Mouse (Mus musculus) cerebellum, adult 9-11 months (tissue): ENCODE measurements around the gene Fgfr2.

Experiments used
- DNase-seq: peaks from one replicate; pipeline ENCODE4 v3.0.0; 2022

Gene Fgfr2

DNA sequence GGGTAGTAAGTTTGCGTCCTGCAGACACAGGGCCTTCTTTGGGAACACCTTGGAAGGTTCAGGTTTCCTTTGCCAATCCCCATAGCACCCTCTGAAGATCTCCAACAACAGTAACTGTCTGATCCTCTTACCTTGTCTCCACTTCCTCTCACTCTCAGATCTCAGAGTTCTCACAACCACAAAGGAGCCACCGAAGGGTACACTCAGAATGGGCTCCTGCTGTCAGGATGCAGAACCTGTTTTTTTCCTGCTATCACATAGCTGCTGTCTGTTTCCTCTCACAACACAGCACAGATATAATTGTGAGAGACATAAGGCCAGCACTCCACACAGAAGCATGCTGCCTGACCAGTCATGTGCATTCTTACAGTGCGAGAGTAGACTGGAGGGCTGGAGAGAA is 2086.8 kb downstream of the Fgfr2 start:
- DNase-seq, result no peak

DNA sequence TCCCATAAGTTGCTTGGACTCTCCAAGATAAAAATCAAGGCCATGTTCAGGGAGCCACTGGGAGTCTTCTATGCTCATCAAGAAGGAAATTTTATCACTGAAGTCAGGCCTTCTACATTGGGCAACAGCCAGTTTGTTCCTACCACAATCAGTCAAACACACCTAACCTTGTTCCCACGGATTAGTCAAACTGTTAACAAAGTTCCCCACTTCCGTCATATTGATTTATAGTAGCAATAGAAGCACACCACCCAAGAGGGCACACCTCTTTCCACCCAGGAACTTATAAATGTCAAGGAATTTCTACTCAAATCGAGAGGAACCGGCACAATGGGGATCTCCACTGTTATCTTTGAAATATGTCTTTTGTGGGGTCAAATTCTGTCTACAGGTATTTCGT is 2091.4 kb downstream of the Fgfr2 start, which contains the start of gene Dmbt1:
Gene Dmbt1, plus strand, starts transcription at position 299 of the 400 bp plus-strand sequence.
- DNase-seq, result no peak

- no peak for DNase-seq
Measured at GRCm38 (mm10) chr7:131027557-131027956, 2095.6 kb downstream of the Fgfr2 start.

DNA sequence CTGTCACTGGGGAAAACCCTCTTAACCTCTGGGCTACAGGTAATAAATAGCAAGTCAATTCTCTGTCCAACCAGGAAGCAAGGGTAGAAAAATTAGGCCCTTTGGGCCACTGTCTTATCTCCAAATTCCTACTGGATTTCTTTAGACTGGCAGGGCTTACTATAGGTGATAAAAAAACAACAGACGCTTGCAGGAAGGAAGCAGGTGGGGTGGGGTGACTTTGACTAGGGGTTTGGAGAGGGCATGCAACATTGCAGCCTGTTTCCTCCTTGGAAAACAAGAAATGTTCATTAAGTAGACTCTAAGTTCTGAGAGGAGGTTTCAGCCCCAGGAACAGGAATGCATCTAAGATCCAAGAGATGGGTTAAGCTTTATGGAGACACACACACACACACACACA is 2098.3 kb downstream of the Fgfr2 start:
- no peak for DNase-seq

DNA sequence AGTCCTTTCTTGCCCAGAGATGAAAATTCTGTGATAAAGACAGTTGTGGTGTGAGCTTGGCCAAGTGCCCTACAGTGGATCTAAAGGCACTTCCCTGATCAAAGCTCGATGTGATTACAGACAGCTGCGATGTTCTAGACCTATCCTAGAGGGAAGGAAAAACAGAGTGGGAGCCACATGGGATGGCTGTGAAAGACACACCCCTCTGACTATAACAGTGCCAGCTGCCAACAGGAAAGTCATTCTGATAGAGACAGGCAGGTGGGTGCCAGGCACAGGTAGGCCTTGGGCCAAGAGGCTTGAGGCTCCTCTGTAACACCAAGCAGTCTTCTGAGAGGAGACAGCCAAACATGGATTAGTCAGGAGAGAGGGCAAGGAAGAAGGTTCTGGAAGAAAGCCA is 2104.0 kb downstream of the Fgfr2 start:
- no peak for DNase-seq

DNA sequence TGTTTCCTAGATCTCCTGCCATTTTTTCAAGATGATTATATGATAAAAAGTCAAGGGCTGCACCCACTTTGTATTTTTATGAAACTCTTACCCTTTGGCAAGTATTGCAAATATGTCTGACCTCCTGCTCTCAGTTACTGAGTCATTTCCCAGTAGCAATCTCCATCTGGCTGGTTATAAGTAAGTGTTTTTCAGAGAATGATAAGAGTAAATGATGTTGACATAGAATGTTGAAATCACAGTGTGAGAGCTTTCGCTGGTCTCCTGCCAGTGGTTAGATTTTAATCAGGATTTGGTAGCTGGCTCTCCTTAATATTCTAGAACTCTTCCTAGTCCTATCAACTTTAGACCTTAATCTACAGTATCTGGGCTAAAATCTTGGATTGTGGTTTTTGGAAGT is 2111.2 kb downstream of the Fgfr2 start:
- DNase-seq, result no peak

DNA sequence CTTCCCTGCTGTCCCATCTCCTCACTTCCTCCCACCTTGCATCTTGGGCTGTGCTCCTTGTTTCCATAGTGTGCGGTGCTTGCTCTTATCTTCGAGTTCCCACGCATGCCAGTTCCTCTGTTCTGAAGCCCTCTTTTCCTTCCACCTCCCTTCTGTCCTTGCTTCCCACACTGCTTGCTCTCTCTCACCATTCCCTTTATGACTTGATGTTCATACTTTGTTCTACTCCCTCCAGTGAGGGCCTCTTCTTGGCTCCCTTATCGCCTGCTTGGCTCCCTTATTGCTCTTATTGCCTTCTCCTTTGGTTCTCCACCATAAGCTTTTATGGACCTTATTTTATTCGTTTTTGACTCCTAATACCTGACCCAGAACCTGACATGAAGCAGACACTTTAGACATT is 2114.0 kb downstream of the Fgfr2 start:
- DNase-seq, result no peak

DNA sequence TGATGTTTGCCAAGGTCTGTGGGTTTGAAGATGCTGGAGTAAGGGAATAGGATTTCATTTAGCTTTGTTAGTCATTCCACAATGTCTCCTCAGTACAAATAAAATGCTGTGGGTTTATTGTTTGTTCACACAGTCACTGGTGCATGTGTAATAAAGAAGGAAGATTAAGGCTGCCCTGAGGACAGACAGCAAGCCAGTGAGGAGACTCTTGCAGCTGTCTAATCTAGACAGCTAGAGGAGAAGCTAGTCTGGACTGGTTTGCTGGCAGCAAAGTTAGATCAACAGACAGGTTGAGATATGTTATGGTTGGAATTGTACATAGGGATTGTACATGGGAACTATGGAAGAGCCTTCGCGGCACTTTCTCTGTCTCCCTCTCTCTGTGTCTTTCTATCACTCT is 2115.9 kb downstream of the Fgfr2 start:
- no peak for DNase-seq

GRCm38 (mm10) chr7:131004071-131004470 is 2119.1 kb downstream of the Fgfr2 start:
- DNase-seq, result no peak

- no peak for DNase-seq
Measured at GRCm38 (mm10) chr7:131001976-131002726, 2121.0 kb downstream of the Fgfr2 start.

DNA sequence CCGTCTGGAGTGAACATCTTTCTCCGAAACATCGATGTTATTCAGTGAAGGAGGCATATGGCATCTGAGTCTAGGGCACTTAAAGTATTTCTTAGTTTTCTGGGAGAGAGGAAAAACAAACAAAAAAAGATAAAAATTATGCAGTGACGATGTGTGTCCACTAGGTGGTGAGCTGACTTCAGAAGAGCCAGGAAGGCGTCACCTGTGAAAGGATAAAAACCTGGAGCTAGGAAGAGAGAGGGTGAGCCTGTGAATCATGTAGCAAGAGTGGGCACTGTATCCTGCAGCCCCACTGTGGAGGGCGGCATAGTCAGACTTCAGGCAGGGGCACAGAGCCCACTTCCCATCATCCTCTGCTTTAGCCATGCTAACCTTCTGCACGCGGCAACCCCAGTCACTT is 2129.2 kb downstream of the Fgfr2 start:
- no peak for DNase-seq

GRCm38 (mm10) chr7:130991174-130991789 is 2131.9 kb downstream of the Fgfr2 start:
- DNase-seq, result no peak

DNA sequence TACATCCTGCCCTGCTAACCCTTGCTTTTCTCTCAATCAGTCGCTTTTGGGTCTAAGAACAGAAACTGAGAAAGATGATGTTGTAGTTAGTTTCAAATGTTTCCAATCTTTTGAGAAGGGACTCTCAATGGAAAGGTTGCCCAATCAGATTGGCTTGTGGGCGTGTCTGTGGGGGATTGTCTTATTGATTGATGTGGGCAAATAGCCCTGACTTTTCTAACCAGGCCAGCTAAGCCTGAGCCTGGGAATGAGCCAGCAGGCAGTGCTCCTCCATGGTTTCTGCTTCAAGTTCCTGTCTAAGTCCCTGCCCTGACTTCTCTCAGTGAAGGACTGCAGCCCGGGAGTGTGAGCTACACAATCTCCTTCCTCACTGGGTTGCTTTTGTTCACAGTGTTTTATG is 2133.8 kb downstream of the Fgfr2 start:
- no peak for DNase-seq

DNA sequence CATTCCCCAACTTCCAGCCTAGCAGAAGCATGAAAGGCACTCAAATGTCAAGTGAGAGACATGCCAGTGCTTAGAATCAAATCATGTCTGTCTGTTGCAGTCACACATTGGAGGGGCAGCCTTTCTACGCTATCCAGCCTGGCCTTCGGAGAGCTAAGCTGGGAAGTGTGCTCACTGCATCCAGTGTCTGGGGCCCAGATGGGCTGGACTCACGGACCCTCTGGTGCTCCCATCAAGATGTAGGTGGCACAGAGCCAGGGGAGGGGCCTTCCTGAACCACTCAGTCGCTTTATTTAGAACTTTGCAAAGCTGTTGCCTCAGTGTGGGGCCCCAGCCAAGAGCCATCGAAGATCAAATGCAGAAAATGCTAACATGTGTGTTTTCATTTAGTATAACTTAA is 2135.0 kb downstream of the Fgfr2 start:
- no peak for DNase-seq

DNA sequence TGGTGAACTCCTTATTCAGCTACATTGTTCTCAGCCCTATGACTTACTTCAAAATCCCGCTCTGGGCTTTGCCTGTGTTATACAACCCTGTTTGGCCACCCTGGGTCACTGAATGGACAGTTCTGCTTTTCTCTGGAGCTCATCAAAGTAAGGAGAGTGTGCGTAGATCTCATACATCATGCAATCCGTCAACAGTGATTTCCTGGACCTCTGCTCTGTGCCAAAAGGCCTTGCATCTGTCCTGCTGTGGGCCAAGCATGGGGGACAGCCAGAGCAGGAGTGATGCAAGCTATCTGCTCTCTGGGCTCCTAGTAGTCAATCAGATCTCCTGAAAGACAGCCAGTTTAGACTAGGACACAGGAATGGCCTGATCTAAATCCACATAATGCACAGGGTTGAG is 2137.4 kb downstream of the Fgfr2 start:
- DNase-seq, result no peak

- DNase-seq, result no peak
Measured at GRCm38 (mm10) chr7:130985193-130985592, 2138.0 kb downstream of the Fgfr2 start.

DNA sequence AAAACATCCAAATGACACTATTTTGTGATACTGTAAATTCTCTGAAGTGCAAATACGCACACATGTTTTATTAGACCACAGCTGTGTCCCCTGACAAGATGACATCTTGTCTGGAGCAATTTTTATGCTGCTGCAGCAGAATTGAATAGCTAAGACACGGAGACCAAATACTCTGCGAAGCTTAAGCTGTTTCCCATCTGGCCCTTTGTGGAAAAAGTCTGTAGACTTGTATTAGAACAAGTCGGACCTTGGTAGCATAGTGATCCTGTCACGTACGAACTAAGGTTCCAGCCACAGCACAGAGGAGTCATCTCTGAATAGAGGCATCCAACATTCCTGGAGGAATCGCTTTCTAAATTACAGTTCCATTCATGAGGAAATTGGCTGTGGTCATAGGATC is 2138.9 kb downstream of the Fgfr2 start:
- DNase-seq, result no peak

GRCm38 (mm10) chr7:130982881-130983280 is 2140.3 kb downstream of the Fgfr2 start:
- DNase-seq, result no peak

- DNase-seq, result no peak
Measured at GRCm38 (mm10) chr7:130982371-130982770, 2140.8 kb downstream of the Fgfr2 start.

DNA sequence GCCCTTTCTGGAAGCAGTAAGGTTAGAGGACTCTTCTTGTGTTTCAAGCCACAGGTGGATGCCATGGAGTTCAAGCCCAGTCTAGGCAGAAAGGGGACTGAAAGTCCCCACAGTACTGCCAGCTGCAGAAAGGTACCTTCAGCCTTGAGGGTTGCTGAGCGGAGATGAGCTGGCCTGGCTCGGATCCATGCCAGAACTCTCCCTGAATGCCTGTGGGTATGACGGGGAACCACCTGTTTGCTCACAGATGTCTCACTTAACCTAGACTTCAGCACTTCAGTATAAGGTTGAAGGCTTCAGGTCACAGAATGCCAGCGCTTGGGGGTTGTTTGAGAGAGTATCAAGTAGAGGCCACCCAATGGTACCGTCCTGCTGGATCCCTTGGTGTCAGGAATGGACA is 2143.0 kb downstream of the Fgfr2 start:
- DNase-seq, result no peak

DNA sequence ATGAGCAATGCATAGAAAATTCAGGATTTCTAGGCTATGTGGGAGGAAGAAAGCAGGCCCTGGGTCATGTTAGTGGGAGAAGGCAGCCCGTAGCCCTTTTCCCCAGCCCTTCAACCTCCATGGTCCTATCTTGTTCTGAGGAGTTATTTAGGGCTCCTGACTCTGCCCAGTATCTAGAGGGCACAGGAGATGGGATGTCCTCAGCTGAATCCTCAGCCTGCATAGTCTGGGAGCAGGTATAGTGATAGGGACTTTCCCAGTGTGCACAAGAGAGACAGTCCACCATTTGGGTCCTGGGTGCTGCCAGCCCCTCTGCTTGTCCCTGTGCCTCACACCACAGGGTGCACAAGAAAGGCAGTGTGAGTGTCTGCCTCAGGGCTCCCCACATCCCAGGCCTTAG is 2144.6 kb downstream of the Fgfr2 start:
- DNase-seq, result no peak

- DNase-seq, result peak; percentile 87
Measured at GRCm38 (mm10) chr7:130977794-130978521, 2145.2 kb downstream of the Fgfr2 start.

- no peak for DNase-seq
Measured at GRCm38 (mm10) chr7:130976305-130976935, 2146.7 kb downstream of the Fgfr2 start.

DNA sequence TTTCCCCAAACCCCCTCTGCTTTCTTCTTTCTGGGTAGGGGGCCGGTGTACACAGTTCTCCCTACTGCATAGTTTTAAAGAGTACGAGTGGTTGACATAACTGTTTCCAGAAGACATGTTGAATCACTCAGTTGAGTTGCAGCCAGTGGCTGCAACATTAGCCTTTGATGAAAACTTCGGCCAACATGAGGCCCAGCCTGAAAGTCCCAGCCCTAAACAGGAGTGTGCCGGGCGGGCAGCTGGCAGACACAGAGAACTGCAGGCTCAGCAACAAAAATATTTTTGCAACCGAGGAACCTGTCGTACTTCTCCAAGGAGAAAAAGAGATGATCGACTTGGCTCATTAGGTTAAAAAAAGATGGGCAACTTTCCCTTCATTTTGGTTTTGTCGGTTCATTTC is 2150.4 kb downstream of the Fgfr2 start:
- DNase-seq, result no peak
